In the genomic region with DNA sequence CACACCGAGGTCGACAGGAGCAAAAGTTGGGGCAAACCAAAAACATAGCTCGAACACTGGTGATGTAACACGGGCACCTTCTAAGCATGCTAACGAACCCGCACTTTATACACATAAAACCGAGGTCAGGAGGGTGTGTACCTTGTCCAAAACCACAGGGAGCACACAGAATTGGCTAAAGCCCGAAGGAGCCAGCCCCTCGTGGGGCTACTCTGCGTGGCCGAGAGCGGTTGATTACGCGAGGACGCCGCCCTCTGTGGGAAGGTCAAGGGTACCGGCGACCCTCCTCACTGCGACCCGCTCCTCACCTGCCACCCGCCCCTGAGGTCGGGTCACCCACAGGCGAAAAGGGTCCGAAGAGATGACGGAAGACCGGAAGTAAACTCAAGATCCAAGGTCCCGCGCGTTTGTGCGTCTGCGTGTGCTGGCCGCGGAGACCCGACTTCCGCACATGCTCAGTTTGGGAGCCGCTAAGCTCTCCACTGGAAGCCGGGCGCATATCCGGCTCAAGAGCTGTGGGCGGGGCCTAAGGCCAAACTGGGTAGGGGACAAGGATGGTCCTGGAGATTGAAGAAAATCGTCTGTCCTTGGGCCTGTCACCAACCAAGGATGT, we compare ENCODE assay signal across 8 mouse cellular contexts. TPM values are rescaled to one million over a fixed set of nuclear protein-coding genes. Genes with fewer than 3 reads are reported as not detected.
DNase-seq lines count a peak whose midpoint lies in the region; ATAC-seq and TF ChIP-seq lines count a peak whose summit lies in the region.

A gene (minus strand): TSS at position 452 of the 613 bp plus-strand sequence.

- TF ChIP-seq CTCF in E14TG2a.4 (conservative IDR thresholded peaks at IDR 0.05; ENCODE audit: low read length) = no peak
- TF ChIP-seq CTCF in heart, postnatal 0 days (IDR thresholded peaks at IDR 0.05; ENCODE audit: low read depth) = no peak
- TF ChIP-seq CTCF in testis, adult 2 months (IDR thresholded peaks at IDR 0.05; ENCODE audit: control insufficient read depth, insufficient read depth, insufficient replicate concordance, low read depth, low read length) = no peak

- no peaks in the 10 kb centered on the region for H3K27me3 ChIP-seq in E14TG2a.4 (ENCODE audit: insufficient read depth, low read length)
- no peaks in the 10 kb centered on the region for H3K27me3 ChIP-seq in forebrain, embryonic 12.5 days
- H3K27me3 ChIP-seq in heart, postnatal 0 days (ENCODE audit: control insufficient read depth, insufficient read depth, low read length) = no peaks in the 10 kb centered on the region
- no peaks in the 10 kb centered on the region for H3K27me3 ChIP-seq in liver, embryonic 16.5 days (ENCODE audit: control insufficient read depth, insufficient read depth, low read depth, low read length)
- no peaks in the 10 kb centered on the region for H3K27me3 ChIP-seq in neural tube, embryonic 13.5 days
- H3K27me3 ChIP-seq in testis, adult 2 months (ENCODE audit: control insufficient read depth, insufficient read depth, low read length) = no peaks in the 10 kb centered on the region

- TF ChIP-seq EP300 in heart, postnatal 0 days (IDR thresholded peaks at IDR 0.05; ENCODE audit: low read depth) = 0 out of 2 replicates have a peak, but pooled peaks have one; percentile 14

- H3K36me3 ChIP-seq in E14TG2a.4 (ENCODE audit: insufficient read depth, low read length) = peaks cover 27% of the 10 kb centered on the region
- peaks cover 20% of the 10 kb centered on the region for H3K36me3 ChIP-seq in forebrain, embryonic 12.5 days (replicated peaks)
- H3K36me3 ChIP-seq in heart, postnatal 0 days (replicated peaks; ENCODE audit: control insufficient read depth, insufficient read depth, low read length) = peaks cover 23% of the 10 kb centered on the region
- H3K36me3 ChIP-seq in liver, embryonic 16.5 days (ENCODE audit: control insufficient read depth, insufficient read depth) = peaks cover 8% of the 10 kb centered on the region
- H3K36me3 ChIP-seq in neural tube, embryonic 13.5 days = peaks cover 19% of the 10 kb centered on the region
- peaks cover 1% of the 10 kb centered on the region for H3K36me3 ChIP-seq in testis, adult 2 months (ENCODE audit: control insufficient read depth, insufficient read depth, low read length)

- H3K4me2 ChIP-seq in forebrain, embryonic 12.5 days = peak within 1 kb of the TSS; percentile 96
- peak within 1 kb of the TSS; percentile 95 for H3K4me2 ChIP-seq in heart, postnatal 0 days (ENCODE audit: low read depth, low read length)
- H3K4me2 ChIP-seq in liver, embryonic 16.5 days (ENCODE audit: low read depth, low read length) = peak within 1 kb of the TSS; percentile 80
- peak within 1 kb of the TSS; percentile 97 for H3K4me2 ChIP-seq in neural tube, embryonic 13.5 days

- TF ChIP-seq POLR2A in testis, adult 2 months (IDR thresholded peaks at IDR 0.05; ENCODE audit: control insufficient read depth, low read depth, low read length) = peak; percentile 80

- H3K9ac ChIP-seq in forebrain, embryonic 12.5 days = peak within 1 kb of the TSS; percentile 70
- peak within 1 kb of the TSS; percentile 68 for H3K9ac ChIP-seq in heart, postnatal 0 days (replicated peaks; ENCODE audit: low read depth, low read length)
- H3K9ac ChIP-seq in liver, embryonic 16.5 days (ENCODE audit: low read depth, low read length) = peak within 1 kb of the TSS; percentile 86
- H3K9ac ChIP-seq in neural tube, embryonic 13.5 days = peak within 1 kb of the TSS; percentile 85

- peak within 1 kb of the TSS; percentile 69; the same call in 1 of the 2 replicates for H3K27ac ChIP-seq in forebrain, embryonic 12.5 days
- H3K27ac ChIP-seq in heart, postnatal 0 days (ENCODE audit: low read depth) = peak within 1 kb of the TSS; percentile 64
- peak within 1 kb of the TSS; percentile 79 for H3K27ac ChIP-seq in liver, embryonic 16.5 days (ENCODE audit: low read length)
- H3K27ac ChIP-seq in neural tube, embryonic 13.5 days (replicated peaks) = peak within 1 kb of the TSS; percentile 61
- peak within 1 kb of the TSS; percentile 81 for H3K27ac ChIP-seq in testis, adult 2 months (ENCODE audit: control insufficient read depth, insufficient read depth, low read depth, low read length)

- no peaks in the 10 kb centered on the region for H3K9me3 ChIP-seq in E14TG2a.4 (ENCODE audit: low read length)
- no peaks in the 10 kb centered on the region for H3K9me3 ChIP-seq in forebrain, embryonic 12.5 days
- H3K9me3 ChIP-seq in heart, postnatal 0 days (replicated peaks; ENCODE audit: control insufficient read depth, low read length) = no peaks in the 10 kb centered on the region
- no peaks in the 10 kb centered on the region for H3K9me3 ChIP-seq in liver, embryonic 16.5 days (replicated peaks; ENCODE audit: control insufficient read depth, low read length)
- H3K9me3 ChIP-seq in neural tube, embryonic 13.5 days = no peaks in the 10 kb centered on the region

- ATAC-seq in forebrain, embryonic 12.5 days (ENCODE audit: low FRiP score) = peak; percentile 94
- ATAC-seq in heart, postnatal 0 days (ENCODE audit: insufficient read depth, low read depth) = peak; percentile 93
- peak; percentile 82 for ATAC-seq in liver, embryonic 16.5 days (ENCODE audit: low read depth)
- peak; percentile 91 for ATAC-seq in neural tube, embryonic 13.5 days (ENCODE audit: low read depth)

- peaks cover 49% of the 10 kb centered on the region for H3K4me1 ChIP-seq in E14TG2a.4 (replicated peaks; ENCODE audit: low read depth, low read length)
- H3K4me1 ChIP-seq in forebrain, embryonic 12.5 days = peaks cover 25% of the 10 kb centered on the region
- peaks cover 18% of the 10 kb centered on the region for H3K4me1 ChIP-seq in heart, postnatal 0 days (ENCODE audit: control insufficient read depth, insufficient read depth)
- peaks cover 25% of the 10 kb centered on the region for H3K4me1 ChIP-seq in liver, embryonic 16.5 days (ENCODE audit: control insufficient read depth, low read depth, low read length)
- H3K4me1 ChIP-seq in neural tube, embryonic 13.5 days (replicated peaks) = peaks cover 57% of the 10 kb centered on the region
- H3K4me1 ChIP-seq in testis, adult 2 months (ENCODE audit: control insufficient read depth, insufficient read depth, low read length) = peaks cover 6% of the 10 kb centered on the region

- WGBS in forebrain, embryonic 12.5 days = 1% methylated on average over 41 of the region's 41 CpGs
- WGBS in heart, postnatal 0 days = under 1% methylated on average over 41 of the region's 41 CpGs
- under 1% methylated on average over 41 of the region's 41 CpGs for WGBS in liver, embryonic 16.5 days (ENCODE audit: insufficient replicate concordance)
- 1% methylated on average over 41 of the region's 41 CpGs for WGBS in neural tube, embryonic 13.5 days

- H3K4me3 ChIP-seq in E14TG2a.4 (replicated peaks; ENCODE audit: low read length) = peak within 1 kb of the TSS; percentile 93
- H3K4me3 ChIP-seq in forebrain, embryonic 12.5 days (replicated peaks) = peak within 1 kb of the TSS; percentile 80
- peak within 1 kb of the TSS; percentile 78 for H3K4me3 ChIP-seq in heart, postnatal 0 days (ENCODE audit: low read depth, low read length)
- H3K4me3 ChIP-seq in liver, embryonic 16.5 days (ENCODE audit: low read depth, low read length) = peak within 1 kb of the TSS; percentile 91
- H3K4me3 ChIP-seq in neural tube, embryonic 13.5 days = peak within 1 kb of the TSS; percentile 83
- peak within 1 kb of the TSS; percentile 81 for H3K4me3 ChIP-seq in testis, adult 2 months (ENCODE audit: control insufficient read depth, low read depth, low read length)

- DNase-seq in c-Kit-positive CD71-positive TER-119-positive erythroid progenitor cells, embryonic 14.5 days (ENCODE audit: low spot score) = peak; percentile 84
- DNase-seq in heart, postnatal 0 days (ENCODE audit: low spot score) = peak; percentile 92
- peak; percentile 93 to 95 for DNase-seq in kidney, postnatal 4 days

RNA-seq across cellular contexts. Expression of the gene that starts here (rescaled TPM):
- 40.4 and 41.5 TPM in 2 replicates for polyA plus RNA-seq in forebrain, embryonic 12.5 days (2016; fragmentation: Nextera tagmentation; extraction: Ambion mirVana)
- total RNA-seq in heart, postnatal 0 days (2014; rRNA removed; ENCODE audit: low replicate concordance) = 41.4 and 43.4 TPM in 2 replicates
- polyA plus RNA-seq in heart, postnatal 0 days (2015; fragmentation: Nextera tagmentation; extraction: Ambion mirVana) = 21.6 and 21.7 TPM in 2 replicates
- polyA plus RNA-seq in liver, embryonic 16.5 days (2015; fragmentation: Nextera tagmentation; extraction: Ambion mirVana) = 16.7 and 17.2 TPM in 2 replicates
- 36.5 and 40.5 TPM in 2 replicates for polyA plus RNA-seq in neural tube, embryonic 13.5 days (2015; fragmentation: Nextera tagmentation; extraction: Ambion mirVana)
- 25.3 TPM in 2 replicates for polyA plus RNA-seq in testis, adult 2 months (2012; rRNA removed)

Comparison
In these comparisons a context has a peak if more than half of its experiments do, and no peak if none do; other contexts are left out.
1. Peak in every context shown above with its lines: DNase-seq, ATAC-seq, H3K4me3 ChIP-seq and H3K27ac ChIP-seq.